Mouse (Mus musculus) c-Kit-positive CD71-positive TER-119-negative erythroid progenitor cells, embryonic 14.5 days (primary cell): ENCODE results near the gene Krtap13-1.
"Not testable (repeated sequence)": the region's sequence is repeated elsewhere in the genome, so short reads cannot be mapped to it uniquely, and the experiment has no call there.

Experiments
- DNase-seq: peaks from one replicate; pipeline ENCODE4 v3.0.0-alpha.2; 2013; ENCODE audit warnings: low read depth

Krtap13-1 gene

GRCm38 (mm10) chr16:88728812-88729275, at the start of gene Krtap13-1:
TSS of gene Krtap13-1 (plus strand) at chr16:88728862.
- DNase-seq = no peak

GRCm38 (mm10) chr16:88679099-88679498, 49.6 kb upstream of the Krtap13-1 start:
- DNase-seq = no peak

- DNase-seq = no peak
These were observed 47.4 kb upstream of the Krtap13-1 start for GRCm38 (mm10) chr16:88681282-88681681.

GRCm38 (mm10) chr16:88696256-88696655, 32.4 kb upstream of the Krtap13-1 start:
- no peak for DNase-seq

GRCm38 (mm10) chr16:88701072-88701864, 27.4 kb upstream of the Krtap13-1 start:
- DNase-seq = no peak

GRCm38 (mm10) chr16:88707496-88708012, 21.1 kb upstream of the Krtap13-1 start, which contains the start of gene 2310061N02Rik:
TSS of gene 2310061N02Rik (minus strand) at chr16:88707962.
- DNase-seq = no peak

GRCm38 (mm10) chr16:88710757-88711156, 17.9 kb upstream of the Krtap13-1 start:
- DNase-seq = no peak

GRCm38 (mm10) chr16:88711245-88711644, 17.4 kb upstream of the Krtap13-1 start:
- DNase-seq = no peak

GRCm38 (mm10) chr16:88716549-88716948, 12.1 kb upstream of the Krtap13-1 start:
- DNase-seq = no peak

GRCm38 (mm10) chr16:88720031-88720430, 8.6 kb upstream of the Krtap13-1 start:
- no peak for DNase-seq

- DNase-seq = no peak
These were observed 6.7 kb downstream of the Krtap13-1 start for GRCm38 (mm10) chr16:88735391-88735790.

- DNase-seq = no peak
These were observed 16.2 kb downstream of the Krtap13-1 start for GRCm38 (mm10) chr16:88744750-88745340.

- DNase-seq = no peak
These were observed 19.3 kb downstream of the Krtap13-1 start for GRCm38 (mm10) chr16:88747943-88748342.

- DNase-seq = not testable (repeated sequence)
These were observed 22.9 kb downstream of the Krtap13-1 start, which contains the start of gene Krtap13 for GRCm38 (mm10) chr16:88751535-88751934. TSS of gene Krtap13 (minus strand) at chr16:88751635.

GRCm38 (mm10) chr16:88758547-88758946, 29.9 kb downstream of the Krtap13-1 start, which contains the start of gene 2310034C09Rik:
TSS of gene 2310034C09Rik (plus strand) at chr16:88758847.
- not testable (repeated sequence) for DNase-seq

GRCm38 (mm10) chr16:88774106-88774505, 45.4 kb downstream of the Krtap13-1 start, which contains the start of gene 2310057N15Rik:
TSS of gene 2310057N15Rik (minus strand) at chr16:88774206.
- no peak for DNase-seq

- no peak for DNase-seq
These were observed 48.9 kb downstream of the Krtap13-1 start, which contains the start of gene Gm5965 for GRCm38 (mm10) chr16:88777596-88777995. TSS of gene Gm5965 (plus strand) at chr16:88777896.
